Mouse (Mus musculus) bone marrow, adult 2 months (tissue): Measurements from ENCODE around the gene Tbxas1.

ENCODE experiments used
- CTCF ChIP-seq: fragments of 200-500 bp; IDR thresholded peaks from 2 replicates; pipeline ENCODE4 v1.5.1; 2011; ENCODE audit warnings: low read length, control low read depth; ENCODE audit not compliant: control insufficient read depth, insufficient read depth
- POLR2A ChIP-seq: fragments of 200-500 bp; IDR thresholded peaks from 2 replicates; pipeline ENCODE4 v1.6.1; 2011; ENCODE audit warnings: low read depth, mild to moderate bottlenecking, control low read depth, low read length, borderline replicate concordance; ENCODE audit not compliant: control insufficient read depth

DNA sequence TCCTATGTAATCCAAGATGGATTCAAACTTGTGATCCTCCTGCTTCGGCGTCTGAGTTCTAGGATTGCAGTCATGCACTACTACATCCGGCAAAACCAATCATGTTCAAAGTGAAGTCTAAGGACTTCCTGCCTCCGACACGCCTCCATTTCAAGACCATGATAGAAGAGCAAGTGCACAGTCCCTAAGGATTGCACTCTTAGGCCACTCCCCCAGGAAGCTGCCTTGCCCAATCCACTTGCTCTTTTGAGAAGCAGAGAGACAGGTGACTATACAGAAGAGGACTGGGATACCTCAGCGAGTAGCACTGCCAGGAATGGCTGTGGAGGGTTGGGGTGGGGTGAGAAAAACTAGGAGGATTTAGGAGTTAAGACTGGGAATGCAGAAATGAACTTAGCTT, 14.0 kb downstream of the Tbxas1 start:
- TF ChIP-seq CTCF (no peak), POLR2A (no peak)
